Mouse (Mus musculus): ENCODE results near the gene Fam110a.

Fam110a gene

DNA sequence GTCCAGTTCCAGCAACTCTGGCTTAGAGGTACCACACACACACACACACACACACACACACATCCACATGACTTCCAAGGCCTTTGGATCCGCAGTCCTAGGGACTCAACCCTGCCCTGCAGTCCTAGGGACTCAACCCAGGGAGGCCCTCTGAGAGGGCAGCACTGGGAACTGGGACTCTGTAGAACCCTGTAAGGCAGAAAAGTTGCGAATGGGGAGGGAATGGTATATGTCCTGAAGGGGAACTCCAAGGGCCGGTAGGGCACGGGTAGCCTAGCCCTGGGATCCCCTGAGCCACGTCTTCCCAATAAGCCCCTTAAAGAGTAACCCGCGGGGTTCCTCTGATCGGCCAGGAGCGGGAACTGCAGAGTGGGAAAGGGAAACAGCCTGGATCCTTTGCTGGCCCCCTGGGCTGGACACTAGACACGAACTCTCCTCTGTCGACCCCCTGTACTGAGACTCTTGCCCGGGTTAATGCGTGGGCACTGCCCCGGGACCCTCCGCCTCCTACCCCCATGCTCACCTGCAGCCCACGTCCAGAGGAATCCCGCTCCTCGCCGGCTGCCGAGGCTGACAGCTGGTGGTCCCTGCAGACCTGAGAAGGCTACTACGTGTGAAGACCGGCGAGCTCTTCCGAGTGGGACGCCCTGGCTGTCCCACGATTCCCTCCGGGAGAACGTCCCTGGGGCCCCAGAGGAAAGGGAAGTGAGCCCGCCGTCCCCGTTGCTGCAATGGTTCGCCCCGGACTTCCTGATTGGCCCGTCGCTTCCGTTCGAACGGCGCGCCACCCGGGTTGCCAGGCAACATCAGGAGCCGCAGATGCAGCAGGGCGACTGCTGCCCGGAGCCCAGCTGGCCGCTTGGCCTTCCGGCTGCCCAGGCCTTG is at the start of gene Fam110a:
TSS of gene Fam110a (minus strand) at position 750 of the 885 bp plus-strand sequence.
- DNase-seq (ENCODE audit: low read depth, low spot score) = peak; percentile 94

DNA sequence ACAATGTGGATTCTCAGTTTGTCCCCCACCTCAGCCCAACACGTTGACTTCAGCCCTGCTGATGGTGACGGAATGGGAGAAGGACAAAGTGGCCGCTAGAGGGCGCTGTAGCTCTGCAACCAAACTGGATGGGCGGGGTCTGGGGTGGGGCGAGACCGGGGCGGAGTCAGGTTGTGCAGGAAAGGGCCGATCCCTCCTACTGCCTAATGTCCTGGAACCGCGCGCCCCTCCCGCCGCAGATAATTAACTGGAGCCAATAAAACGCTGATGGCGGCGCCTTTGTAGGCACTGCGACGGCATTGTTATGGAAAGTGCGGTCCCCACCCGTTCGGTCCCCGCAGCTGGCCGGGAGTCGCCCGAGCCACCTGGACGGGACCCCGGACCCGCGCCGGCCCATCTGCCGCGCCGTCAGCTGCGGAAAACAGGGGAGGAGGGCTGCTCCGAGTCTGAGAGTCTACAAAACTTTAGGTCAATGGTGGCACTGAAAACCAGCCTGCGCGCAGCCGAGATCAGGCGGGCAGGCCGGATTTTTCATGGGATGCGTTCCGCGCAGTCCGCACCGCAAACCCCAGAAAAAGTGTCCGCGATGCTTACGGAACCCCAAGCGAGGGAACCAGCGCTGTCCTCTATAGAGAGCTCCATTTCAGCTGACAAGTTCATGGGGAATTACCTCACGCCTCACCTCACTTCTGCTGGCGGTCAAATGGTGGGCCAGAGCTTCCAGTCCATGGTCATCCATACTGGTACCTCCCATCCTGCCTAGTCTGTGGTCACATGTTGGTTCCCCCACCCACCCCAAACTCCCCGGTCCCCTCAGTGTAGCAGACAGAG is 49.4 kb upstream of the Fam110a start:
- peak; percentile 80 for DNase-seq (ENCODE audit: low read depth, low spot score)

DNA sequence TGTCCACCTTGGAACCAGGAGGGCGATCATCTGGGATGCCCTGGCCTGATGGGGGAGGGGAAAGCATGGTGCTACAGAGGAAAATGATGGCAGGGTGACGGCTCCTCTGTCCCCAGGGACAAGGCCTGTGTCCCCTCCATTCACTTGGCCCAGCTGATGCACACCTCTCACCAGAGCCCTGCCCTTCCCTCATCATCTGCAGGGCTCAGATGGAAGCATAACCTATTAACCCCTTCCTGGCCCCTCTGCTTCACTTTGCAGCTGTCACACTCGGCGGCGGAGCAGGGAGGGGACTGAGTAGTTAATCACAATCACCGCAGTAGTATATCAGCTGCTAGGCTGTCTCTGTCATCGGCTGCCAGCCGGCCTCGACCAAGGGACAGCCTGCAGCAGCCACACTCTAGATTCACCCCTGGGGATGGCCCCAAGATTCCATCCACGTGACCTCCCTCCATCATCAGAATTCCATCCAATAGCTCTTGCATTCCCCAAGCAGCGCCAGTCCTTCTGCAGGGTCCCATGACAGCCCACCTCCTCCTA is 44.9 kb upstream of the Fam110a start:
- DNase-seq (ENCODE audit: low read depth, low spot score) = no peak

DNA sequence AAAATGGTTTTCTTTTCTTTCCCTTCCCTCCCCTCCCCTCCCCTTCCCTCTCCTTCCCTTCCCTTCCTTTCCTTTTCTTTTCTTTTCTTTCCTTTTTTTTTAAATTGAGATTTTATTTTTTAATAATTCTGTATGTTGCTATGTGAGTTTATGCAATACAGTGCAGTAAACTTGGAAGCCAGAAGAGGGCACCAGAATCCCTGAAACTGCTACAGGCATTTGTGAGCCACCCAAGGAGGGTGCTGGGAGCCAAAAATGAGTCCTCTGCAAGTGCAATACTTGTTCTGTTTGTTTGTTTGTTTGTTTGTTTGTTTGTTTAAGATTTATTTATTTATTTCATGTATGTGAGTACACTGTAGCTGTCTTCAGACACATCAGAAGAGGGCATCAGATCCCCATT is 42.0 kb upstream of the Fam110a start:
- peak; percentile 35 for DNase-seq (ENCODE audit: low read depth, low spot score)

DNA sequence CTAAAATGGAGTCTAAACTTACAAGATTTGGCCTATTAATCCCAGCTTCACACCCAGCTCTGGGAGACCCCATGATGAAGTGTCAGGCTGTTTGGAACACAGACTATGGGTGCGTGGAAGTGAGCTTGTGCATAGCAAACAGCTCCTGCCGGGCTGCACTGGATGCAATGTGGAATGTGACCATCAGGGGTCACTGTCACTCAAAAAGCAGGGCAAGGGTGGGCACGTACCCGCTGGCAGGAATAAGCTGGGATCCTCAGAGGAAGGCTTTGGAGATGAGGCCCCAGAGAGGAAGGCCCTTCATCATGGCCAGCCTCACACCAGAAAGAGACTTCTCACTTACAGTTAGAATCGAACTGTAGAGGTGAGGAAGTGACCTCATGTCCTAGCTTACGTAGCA is 40.2 kb upstream of the Fam110a start:
- peak; percentile 37 for DNase-seq (ENCODE audit: low read depth, low spot score)

DNA sequence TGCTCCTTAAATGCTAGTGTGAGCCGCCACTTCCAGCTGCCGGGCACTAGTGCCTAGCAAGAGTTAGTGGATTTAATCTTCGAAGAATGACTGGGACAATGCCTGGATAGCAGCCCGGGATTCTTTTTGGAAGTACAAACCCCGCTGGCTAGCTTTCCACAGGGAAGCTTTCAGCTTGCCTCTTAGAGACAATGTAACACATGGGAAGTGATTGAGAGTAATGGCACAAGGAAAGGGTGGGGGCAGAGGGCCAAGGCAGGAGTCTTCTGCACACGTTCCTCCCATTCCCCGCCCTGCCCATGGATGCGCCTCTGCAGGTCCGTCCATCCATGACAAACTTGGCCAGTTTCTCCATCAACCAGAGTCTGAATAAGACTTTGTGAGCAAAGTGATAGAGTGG is 36.6 kb upstream of the Fam110a start:
- DNase-seq (ENCODE audit: low read depth, low spot score) = no peak

DNA sequence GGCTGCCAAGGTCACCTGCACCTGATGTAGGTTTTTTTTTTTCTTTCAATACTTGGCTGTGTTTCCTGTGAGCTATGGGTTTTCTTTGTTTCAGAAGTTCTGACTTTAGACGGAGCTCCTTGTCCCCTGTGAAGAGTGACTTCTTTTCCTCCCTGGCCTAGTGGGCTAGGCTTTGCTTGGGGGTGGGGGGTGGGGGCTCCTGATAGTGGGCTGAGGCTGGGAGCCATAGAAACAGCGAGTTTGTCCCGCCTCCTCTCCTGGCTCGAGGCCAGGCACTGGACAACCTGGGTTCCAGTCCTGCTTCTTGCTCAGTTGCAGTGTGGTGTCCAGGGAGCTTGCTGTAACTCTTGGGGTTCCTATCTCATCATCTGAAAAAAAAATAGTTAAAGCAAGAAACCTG is 36.0 kb upstream of the Fam110a start:
- DNase-seq (ENCODE audit: low read depth, low spot score) = no peak

DNA sequence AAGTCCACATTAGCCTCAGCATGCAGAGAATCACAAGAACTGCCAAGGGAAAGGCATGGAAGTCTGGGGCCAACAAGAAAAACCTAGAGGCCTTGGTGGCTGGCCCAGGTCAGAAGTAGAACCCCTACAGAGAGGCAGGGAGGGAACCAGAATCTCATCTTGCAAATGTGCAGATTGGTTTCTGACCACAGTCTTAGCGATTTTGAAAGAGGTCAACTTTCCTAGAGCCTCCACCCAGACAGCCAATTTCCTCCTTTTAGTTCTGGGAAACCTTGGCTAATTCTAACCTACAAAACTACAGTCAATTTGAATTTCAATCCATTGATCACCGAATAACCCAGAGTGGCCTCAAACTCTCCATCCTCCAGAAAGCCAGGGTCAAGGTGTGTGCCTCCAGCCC is 32.7 kb upstream of the Fam110a start:
- DNase-seq (ENCODE audit: low read depth, low spot score) = no peak

DNA sequence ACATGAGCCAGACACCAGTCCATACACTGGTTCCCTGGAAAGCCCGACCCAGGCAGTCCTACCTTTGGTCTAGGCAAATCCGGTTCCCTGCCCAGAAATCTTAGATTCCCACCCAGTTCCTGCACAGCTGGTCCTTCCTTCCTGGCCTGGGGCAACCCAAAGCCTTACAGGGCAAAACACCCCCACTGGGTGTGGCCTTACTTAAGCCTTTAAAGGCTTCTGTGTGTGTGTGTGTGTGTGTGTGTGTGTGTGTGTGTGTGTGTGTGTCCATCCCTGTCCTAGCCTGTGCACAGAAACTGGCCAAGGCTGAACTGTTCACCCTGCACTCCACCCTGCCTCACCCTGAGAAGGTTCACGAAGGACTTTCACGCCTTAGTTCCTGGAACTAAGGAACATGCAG is 32.2 kb upstream of the Fam110a start:
- DNase-seq (ENCODE audit: low read depth, low spot score) = no peak

DNA sequence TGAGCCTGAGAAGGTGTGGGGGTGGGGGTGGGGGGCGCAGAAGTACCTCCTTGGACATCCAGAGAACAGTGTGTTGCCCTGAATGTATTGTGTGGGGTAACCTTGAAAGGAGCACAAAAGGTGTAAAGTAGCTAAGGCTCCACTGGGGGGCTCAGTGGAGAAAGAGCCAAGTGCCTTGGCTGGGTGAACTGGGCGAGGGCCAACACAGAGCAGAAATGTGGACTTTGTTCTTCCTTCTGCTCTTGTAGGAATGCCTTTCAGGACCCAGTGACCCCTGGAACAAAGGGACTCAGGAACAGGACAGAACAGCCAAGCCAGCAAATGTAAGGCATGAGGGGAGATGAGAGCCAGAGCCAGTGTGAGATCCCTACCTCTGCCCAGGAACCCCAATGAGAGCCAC is 31.7 kb upstream of the Fam110a start:
- DNase-seq (ENCODE audit: low read depth, low spot score) = peak; percentile 34

DNA sequence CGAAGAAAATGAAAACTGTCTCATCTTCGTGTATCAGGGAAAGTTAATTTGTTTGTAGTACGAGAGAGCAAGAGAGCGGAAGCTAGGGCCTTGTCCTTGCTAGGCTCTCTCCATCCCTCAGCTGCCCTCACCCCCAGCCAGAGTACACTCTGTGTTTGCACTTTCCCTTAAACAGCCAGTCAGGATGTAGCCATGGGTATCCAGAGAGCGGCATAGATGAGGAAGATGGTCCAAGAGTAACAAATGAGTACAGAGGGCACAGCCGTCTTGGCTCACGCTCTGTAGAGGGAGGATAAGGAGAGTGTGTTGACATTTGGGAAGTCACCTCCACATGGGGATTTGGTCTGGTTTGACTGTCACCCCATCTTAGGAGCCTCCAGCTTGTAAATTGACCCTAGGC is 30.6 kb upstream of the Fam110a start:
- DNase-seq (ENCODE audit: low read depth, low spot score) = no peak

DNA sequence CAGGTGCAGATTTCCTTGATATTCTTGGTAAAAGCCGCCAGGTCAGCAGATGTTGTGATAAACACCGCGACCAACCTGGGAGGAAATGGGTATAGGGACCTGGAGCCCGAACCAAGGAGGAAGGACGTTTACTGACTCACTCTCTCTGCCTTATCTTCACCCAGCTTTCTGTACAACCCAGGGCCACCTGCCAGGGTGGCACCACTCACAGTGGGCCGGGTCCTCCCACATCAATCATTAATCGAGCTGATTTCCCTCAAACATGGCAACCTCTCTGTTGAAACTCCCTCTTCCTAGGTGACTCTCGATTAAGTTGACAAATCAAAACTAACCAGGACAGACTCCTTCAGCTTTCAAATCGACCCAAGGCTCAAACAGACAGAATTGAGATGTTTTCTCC is 30.2 kb upstream of the Fam110a start:
- no peak for DNase-seq (ENCODE audit: low read depth, low spot score)

DNA sequence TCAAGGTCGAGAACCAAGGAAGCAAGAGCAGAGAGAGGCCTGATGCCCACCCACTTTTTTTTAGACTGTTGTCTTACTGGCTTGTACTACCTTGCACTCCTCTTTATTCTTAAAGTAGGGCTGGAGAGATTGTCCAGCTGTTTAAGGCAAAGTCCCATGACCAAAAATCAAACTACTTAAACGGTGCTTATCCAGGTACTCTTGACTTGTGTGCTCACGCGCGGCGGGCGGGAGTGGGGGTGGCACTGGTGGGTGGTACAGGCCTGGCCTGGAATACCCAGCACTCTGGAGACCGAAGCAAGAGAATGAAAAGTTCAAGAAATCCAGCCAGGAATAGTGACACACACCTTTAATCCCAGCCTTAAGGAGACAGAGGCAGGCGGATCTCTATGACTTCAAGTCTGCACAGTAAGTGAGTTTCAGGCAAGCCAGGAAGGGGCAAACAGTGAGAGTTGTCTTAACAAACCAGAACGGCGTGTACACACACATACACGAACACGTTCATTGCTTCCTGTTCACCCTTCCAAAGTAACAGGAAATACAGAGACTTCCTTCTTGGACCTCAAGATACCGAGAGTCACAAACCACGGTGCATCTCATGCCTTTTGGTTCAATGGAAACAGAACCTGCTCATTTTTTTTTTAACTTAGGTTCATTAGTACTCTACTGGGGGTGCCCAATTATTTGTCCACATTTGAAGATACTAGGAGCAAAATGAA is 29.2 kb upstream of the Fam110a start:
- no peak for DNase-seq (ENCODE audit: low read depth, low spot score)

DNA sequence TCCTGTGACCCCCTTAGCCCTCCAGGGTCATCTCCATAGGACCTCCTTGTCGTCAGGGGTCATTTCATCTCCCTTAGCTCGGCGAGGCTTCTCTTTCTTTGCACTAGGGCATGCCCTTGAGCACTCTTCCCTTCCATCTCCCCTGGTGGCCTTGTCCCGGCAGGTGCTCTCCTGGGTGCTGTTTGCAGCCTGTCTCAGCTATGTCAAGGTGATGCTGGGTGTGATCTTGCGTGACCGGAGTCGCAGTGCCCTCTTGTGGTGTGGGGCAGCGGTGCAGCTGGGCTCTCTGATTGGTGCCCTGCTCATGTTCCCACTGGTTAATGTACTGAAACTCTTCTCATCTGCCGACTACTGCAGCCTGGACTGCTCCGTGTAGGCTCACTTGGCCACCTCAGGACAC is 27.8 kb upstream of the Fam110a start:
- peak; percentile 34 for DNase-seq (ENCODE audit: low read depth, low spot score)

DNA sequence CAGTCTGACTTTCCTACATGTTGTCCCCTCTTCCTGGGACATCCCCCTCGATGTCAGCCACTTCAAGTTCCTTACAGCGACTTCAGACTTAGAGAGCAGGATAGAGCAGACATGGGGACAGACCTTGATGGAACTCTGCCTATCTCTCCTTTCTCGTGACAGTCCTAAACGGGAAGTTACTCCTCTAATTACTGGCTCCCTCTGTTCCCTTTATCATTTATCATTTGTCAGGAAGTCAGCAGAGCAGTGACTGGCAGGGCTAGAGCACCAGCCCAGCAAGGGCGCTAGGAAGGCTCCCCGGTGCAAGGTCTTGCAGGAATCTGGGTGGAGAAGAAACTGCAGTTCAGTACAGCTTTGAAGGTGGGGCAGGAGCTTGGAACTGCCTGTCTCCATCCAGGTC is 22.5 kb upstream of the Fam110a start:
- DNase-seq (ENCODE audit: low read depth, low spot score) = no peak

DNA sequence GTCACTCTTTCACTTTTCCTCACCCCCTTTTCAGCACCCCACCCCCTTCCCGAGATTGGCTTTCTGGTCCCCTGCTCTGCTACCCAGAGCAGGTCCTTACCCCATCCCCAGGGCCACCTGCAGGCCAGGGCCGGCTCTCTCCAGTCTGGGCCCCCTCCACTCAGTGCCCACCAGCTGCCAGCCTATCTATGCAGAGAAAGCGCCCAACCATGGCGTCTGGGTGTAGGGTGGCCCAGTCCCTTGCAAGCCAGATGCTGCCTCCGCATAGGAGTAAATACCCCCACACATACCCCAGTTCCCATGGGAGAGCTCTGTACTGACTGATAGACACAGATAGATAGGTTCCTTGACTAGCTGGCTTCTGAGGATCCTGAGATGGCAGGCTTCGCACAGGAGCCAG is 20.7 kb upstream of the Fam110a start:
- no peak for DNase-seq (ENCODE audit: low read depth, low spot score)

DNA sequence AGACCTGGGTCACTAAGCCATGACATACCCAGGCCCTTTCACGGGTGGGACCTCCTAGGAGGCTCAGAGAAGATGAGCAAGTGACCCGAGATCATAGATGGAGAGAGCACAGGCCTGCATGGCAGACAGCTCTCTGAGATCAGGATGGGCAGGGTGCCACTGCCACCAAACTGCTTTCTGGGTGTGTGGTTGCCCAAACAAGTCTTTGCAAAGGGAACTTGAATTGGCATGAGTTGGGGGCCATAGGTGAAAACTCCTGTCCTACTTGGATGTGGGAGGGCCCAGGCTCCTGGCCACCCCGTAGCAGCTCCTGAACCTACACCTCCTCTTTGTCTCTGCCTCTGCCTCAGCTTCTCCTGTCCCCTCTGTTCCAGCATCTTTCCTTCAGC is 20.3 kb upstream of the Fam110a start:
- DNase-seq (ENCODE audit: low read depth, low spot score) = no peak

DNA sequence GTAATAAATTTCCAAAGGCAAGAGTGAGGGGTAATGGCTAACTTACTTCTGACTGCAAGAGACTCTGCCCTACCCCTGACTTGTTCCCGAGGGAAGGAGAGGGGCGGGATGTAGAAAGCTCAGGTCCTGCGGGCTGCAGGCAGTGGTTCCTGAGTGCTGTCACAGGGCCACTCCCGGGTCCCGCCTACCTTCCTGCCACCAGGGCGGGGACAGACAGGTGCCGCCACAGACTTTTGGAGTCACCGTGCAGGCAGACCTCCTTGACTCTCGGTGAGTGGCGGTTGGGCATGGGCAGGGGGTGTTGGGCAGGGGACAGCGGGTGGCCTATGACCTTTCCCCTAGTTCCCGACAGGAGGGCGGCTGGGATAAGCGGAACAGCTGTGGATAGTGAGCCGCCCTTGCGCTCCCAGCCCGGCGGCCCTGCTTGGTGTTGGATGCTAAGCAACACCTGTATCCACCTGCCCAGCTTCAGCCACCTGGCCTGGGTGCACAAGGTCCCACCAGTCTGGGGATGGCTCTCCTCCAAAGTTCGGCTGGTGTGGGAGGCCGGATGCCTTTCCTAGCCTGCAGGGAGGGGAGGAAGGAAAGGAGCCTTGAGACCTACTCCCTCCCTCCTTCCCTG is 19.8 kb upstream of the Fam110a start:
- DNase-seq (ENCODE audit: low read depth, low spot score) = no peak

DNA sequence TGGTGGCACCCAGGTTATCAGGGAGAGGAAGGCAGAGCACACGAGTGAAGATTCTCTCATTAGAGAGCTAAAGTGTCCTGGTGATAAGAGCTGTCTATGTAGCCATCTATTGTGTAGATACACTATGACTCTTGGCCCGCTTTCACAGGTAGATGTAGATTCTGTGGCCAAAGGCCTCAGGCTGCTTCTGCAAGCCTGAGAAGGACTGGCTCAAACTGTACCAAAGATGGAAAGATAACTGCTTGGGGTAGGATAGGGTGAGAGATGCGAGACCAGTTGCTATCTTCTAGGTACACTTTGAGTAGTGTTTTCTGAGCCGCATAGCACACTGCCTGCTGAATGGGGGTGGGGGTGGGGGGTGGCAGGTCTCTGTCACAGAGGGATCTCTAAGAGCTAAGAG is 18.9 kb upstream of the Fam110a start:
- DNase-seq (ENCODE audit: low read depth, low spot score) = no peak

DNA sequence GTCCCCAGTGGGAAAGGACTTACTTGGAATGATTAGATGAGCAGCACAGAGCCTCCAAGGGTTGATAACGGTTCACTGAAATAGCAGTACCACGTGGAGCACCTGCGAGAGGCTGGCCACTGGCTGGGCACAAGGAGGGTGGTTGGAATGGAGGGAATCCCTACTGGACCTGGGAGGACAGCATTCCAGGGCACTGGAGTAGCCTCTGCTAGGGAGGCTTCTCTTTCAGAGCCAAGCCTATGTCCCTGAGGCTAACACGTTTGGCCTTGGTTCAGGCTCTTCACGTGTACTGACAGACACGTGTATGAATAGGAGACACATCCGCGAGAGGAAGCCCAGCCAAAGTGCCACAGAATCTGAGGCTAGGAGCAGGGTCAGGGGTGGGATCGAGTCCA is 18.5 kb upstream of the Fam110a start:
- DNase-seq (ENCODE audit: low read depth, low spot score) = no peak

DNA sequence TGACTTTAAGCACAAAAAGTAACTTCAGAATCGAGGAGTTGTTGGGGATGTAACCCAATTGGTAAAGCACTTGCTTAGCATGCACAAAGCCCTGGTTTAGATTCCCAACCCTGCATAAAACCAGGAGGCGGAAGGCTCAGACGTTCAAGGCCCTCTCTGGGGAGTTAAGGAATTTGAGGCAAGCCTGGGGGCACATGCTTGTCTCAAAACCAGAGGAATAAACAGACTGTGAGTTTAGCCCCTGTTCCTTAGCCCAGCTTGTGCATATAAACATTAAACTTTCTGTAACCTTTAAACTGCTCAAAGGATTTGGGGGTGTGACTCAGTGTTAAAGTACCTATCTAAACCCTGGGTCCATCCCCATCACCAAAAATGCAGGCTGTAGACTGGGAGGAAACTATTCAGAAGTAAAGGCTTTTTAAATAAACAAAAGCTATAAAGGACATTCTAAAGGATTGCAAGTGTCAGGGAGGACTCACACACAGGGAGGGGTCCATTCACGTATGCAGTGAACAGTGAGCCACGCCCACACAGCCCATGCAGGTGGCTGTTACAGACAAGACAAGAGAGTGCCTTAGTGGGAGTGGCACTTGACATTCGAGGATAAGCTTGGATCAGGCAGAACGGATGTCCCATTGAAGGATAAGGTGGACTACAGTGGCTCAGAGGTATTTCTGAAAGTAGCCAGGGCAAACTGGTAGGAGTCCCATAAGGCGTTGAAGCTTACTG is 17.9 kb upstream of the Fam110a start:
- DNase-seq (ENCODE audit: low read depth, low spot score) = peak; percentile 66
